Mouse (Mus musculus): ENCODE measurements at regions not wholly inside any gene's neighbourhood (a gene's known extent, or its start where the extent isn't known, plus 50 kb on each side); places are given as distances from the start of the nearest gene placed in this dataset.

DNA sequence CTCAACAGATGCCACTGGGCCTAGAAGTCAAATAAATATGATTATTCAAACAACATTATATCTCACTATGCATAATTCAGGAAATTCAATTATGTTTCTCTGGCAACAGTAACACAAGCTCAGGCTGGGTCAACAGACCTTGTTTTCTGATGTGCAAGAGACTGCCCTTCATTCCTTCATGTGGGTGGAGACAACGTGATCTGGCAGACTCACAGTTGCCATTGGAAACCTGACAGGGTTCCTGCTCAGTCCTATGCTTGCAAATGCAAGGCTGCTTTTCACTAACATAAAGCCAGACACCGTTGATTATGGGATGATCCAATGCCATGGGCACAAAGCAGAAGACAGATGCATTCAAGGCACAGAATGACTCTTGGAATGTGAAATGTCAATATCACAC, 361.5 kb upstream of the Npvf start:
- DNase-seq: no peak

DNA sequence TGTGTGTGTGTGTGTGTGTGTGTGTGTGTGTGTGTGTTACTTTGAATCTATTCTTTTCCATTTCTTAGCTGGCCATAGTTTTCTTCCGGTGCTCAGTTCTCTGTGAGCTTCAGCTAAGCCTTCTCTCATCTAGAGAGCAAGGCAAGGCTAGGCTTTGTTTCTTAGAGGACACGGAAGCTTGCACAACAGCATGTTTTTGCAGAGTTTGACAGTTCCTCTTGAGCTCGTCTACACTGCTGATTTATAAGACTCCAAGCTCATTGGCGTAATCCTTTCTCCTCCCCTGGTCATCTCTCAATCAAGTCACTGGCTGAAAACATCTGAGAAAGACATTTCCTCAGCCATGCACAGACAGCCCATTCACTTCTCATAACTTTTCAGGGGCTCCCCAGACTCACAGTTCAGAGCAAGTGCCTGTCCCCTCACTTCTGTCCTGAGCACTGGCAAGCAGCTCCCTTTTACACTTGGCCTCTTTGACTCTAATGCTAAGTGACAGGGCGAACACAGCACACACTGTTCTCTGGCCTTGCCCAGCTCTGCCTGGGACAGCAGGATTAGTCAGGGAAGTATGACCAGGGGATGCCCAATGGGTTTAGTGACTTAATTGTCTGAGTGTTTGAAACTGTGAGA, 362.3 kb upstream of the Npvf start:
- no peak for DNase-seq

DNA sequence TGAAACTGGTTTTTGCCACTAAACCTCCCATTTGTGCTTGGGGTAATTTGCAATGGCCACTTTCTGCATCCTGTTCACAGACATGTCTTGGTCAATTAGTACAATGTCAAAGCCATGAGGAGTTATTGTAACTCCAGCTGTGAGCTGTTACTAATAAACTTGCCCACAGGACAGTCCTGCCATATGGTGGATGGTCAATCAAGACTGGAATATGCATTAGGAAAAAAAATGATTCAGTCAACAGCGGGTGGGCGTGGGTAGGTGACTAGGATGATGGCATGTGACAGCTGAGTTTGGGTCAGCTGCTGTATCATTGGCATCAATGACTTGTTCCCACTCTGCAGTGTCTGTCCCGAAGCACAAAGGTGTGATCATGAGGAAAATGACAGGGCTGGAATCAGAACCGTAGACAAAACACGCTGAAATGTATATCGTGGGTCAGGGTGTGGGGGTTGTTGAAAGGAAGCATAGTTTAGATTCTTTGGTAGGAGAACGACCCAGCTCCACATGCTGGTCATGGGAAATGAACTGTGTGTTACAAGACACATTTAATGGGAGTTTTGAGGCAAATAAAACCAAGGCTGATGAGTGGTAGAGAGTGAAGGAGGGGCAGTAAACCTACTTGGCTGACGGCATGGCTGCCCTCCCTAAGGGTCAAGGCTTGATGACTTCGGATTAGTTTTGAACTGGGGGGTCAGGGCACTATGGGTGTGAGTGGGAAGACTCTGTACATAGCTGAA, 363.2 kb upstream of the Npvf start:
- DNase-seq: no peak

DNA sequence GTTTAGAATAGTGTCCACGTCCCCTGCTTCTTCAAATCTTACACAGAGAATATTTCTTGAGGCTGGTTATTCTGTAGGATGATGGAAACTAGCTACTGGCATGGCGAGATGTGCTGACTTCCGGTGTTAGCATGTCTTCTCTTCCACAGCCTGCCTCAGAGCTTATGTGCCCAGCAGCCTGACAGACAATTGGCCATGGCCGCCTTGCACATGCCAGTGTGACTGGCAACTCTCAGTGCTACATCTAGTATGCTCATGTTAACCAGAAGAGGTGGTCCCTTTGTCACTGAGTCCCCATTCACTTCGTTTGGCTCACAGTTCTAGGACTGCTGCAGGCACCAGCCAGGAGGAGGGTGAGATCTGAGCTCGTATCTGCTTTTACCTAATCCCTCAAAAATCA, 367.0 kb upstream of the Npvf start:
- no peak for DNase-seq

DNA sequence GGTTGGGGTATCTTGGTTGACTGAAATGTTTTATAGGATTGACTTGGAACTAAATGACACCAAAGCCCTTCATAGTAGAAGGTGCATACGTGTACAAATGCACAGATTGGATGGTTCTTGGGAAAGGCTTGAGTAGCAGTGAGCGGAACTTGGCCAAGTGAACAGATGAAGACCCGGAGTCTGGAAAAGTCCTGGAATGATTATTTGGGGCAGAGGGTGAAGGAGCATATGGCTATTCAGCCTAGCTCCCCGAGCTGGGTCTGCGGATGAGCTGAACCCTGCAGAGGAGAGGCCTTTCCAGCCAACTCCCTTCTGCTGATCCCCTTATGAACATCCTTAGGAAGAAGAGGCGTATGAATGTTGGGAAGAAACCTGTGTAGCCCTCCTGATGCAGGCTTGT, 369.1 kb upstream of the Npvf start:
- DNase-seq: no peak

DNA sequence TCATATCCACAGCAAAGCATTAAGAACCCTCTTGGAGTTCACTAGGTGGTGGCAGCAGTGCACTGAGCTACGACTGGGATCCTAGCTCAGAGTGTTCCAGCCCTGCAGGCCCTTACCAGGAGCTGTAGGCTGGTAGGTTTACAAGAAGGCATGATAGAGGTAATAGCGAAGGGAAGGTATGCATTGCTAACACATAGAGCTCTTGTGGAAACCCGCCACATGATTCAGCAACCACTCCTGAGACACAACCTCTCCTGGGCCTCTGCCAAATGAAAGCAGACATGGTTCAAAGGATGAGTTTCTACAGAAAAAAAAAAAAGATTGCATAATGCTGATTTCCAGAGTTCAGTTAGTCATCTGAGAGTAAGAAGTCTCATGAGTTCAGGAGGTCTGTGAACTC, 370.5 kb upstream of the Npvf start:
- DNase-seq: no peak

DNA sequence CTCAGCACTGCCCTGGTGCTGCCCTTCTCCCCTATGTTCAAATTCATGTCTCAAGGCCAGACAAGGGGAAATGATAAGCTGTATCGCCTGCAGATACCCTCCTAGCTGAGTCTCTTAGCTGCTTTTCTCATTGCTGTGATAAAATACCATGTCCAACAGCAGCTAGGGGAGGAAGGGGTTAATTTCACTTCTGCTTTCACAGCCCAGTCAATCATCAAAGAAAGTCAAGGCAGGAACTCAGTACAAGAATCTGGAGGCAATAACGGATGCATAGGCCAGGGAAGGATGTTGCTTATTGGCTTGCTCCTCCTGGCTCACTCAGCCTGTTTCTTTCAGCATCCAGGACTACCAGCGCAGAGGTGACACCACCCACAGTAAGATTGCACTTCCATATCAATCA, 371.2 kb upstream of the Npvf start:
- no peak for DNase-seq

DNA sequence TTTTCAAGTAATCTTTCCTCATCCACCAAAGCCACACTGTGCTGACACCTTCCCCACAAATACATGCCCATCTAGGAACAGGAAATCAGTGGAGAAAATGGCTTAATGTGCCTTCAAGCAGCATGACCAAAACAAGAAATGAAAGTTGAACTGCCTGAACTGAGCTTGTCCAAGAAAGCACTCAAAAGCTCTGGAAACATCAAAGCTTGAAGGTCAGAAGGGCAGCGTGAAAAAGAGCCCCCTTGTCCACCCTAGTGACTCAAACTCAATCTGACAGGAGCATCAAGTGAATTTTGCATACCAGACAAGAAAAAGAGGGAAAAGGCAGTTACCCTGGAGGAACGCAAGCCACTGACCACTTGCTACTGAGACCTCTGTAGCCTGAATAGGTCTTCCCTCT, 373.1 kb upstream of the Npvf start:
- DNase-seq: no peak

DNA sequence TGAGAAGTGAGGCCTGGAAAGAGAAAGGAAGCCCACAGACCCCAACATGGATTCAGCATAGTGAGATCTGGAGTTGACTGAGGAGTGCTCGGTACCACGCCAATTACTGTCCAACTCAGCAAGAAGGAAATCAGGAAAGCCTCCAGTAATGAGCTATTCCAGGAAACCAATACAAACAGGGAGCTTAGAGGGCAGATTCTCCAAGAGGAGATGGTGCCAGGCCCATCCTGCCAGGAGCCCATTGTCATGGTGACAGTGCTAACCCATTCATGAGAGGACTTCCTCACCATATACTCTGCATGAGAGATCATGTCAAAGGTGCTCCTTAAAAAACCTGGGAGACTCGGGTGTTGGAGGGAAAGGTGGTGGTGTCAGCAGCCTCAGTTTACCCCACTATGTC, 375.3 kb upstream of the Npvf start:
- no peak for DNase-seq

DNA sequence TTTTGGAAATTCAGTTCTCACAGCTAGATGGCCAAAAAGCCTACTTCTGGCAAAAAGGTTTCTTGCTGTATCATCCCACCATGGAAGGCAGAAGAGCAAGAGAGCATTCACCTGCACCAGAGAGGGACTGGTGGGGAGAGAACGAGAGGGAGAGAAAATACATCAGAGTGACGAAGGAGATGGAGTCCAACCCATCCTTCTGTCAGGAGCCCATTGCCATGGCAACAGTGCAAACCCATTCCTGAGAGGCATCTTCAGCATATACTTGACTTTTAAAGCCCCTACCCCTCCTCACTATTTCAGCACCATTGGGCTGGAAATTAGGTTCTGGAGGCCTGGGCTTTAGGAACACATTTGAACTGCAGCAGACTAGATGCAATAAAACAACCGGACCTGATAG, 375.7 kb upstream of the Npvf start:
- DNase-seq: no peak

DNA sequence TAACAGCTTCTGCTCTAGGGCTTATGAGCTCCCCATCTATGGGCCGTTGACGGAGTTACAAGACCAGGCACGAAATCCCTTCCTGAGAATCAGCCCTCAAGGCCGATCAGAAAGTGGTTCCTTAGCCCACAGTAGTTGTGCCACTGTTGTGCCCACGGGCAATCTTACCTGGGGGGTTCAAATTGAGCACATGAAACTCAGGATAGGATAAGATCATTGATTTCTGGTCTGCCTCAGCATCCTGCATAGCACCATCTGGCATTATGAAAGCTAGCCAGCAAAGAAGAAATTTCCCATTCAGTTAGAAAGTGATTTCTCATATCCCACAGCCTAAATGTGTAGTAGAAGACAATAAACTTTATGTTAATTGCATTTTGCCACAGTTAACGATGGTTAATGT, 379.6 kb upstream of the Npvf start:
- no peak for DNase-seq

DNA sequence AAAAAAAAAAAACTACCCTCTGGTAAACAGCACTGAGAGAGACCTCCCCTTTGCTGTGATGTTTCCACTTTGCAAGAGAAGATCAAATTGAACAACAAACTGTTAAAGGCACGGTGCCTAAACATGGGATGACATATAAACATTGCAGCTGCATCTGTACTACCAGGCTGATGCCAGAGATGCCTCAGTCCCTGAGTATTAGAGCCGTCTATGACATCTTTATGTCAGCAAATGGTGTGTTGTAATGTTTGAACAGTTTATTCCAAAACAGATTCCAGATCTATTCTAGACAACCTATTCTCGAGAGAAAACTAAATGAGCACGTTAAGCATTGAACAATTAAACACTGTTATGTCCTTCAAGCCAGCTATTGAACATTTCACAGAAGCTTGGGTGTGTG, 381.8 kb upstream of the Npvf start:
- DNase-seq: no peak

DNA sequence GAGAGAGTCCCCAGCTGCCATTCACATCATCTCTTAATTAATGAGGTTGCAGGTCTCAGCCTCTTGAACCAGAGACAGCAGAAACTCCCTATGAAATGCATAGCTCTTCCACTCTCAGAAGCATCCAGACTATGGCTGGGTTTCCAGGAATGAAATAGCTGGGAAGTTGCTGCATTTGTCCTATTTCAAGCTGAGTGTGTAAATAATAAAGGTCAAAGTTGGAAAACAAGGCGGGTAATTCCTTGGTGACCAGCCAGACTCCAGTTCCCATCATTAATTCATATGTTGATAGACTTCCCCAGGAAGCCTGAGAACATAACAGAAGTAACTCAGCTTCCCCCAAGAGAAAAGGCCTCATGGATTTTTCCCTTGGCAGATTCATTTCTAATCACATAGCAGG, 382.3 kb upstream of the Npvf start:
- DNase-seq: no peak

DNA sequence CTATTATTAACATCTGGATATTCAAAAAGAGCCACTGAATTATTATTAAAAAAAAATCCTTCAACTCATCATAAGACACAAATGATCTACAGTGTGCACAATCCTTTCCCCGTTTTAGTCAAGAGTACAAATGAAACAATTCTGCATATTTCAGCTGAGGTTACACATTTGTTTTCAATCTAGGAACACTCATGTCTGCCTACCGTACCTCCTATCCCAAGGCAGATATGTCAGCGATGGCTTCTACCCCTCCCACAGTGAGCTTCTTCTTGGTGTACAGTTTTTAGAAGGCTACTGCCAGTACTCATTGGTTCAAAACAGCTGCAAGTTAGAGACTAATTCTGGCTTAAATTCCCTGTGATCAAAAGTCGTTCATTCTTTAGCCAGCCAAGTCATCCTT, 382.7 kb upstream of the Npvf start:
- no peak for DNase-seq

DNA sequence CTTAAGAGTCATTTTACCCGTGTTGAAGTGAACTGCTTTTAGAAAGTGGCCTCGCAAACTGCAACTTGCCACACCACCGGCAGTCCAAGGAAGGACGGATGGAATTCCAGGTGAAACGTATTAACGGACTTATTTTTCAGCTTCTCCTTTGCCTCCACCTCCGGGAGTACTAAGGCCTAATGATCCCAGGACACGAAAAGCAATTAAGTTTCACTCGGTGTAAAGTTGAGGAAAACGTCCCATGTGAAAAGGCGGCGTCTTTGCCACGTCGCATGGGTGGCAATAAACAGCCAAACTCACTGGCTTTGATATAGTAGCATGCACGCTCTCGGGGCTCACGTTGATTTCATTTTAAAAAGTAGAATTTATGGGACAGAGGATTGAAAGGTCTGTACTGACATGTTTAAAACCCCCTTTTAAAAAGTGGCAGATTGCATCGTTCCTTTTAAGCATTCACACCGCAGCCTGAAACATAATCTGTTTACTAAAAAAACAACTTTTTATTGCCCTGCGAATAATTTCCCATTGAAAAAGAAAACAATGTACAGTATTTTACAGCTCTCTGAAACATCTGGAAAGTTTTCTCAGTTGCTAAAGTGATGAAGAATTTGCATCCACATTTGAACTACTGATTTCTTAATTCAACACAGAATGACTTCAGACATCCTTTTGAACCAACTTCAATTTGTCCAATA, 385.4 kb upstream of the Npvf start:
- DNase-seq: no peak

DNA sequence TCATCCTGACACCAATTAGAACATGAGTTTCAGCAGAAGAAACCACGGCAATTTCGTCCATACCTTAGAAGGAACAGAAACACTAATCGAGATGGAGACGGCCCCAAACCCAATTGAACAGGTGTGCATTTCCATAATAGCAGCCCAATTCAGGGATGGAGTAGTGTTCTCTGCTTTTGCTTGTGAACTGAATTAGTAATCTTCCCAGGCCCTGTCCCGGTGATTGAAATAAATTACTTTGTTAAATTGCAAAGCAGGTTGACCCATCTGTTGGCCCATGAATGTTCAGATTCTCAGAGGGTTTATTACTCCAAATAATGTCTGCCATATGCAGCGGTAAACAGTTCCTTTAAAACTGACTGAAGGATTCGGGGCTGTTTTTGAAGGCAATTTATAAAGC, 388.5 kb upstream of the Nfe2l3 start:
- DNase-seq: no peak

DNA sequence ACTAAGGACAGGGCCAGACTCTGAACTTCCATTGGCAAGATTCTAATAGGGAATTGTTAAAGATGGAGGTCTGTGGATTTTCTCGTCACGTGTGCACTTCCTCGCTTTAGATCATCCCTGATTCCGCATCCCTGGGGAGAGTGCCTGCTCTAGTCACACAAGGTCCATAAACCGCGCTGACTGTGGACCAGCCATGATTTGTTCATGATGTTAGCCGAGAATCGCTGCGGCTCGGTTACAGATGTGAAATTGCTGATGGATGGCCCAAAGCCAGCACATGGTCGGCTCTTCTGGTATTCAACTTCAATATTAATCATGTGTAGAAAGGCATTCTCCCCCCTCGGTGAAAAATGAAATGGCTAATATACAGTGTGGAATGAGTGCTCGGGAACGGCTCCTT, 387.6 kb upstream of the Nfe2l3 start:
- DNase-seq: no peak

DNA sequence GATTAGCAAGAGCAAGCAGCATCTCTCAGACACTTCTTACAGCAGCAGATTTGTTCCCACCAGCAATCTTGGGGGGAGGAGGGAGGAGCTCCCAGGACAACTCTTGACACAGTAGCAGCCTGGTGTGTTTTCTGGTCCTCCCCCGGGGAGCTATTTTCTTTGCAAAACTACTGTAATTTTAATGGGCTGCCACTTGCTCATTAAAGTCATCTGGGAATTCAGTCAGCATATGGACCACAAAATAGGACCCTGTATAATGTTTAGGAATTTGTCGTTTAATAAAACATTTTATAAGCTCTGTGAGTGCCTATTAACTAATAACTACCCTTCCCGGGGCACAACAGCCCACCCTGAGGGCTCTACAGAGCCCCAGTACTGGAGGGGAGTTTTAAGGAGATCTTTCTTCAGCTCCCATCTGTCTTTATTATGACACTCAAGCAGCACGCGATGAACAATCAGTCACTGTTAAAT, 380.0 kb upstream of the Nfe2l3 start:
- DNase-seq: no peak

DNA sequence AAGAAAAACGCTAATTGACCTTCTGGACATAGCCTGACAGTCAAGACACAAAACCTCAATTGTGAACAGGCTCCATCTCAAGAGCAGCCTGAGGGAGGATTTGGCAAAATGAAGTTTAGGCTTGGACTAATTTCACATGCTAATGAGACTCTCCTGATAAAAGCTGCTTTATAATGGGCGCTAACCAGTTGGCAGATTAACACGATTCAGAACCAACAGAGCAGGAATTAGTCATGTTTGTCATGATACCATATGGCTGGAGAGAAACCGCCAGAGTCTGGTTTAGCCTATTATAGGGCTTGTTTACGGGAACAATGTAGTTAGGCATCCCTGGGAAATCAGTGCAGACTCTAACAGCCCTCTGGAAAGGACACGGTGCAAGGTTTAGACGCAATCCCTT, 375.2 kb upstream of the Nfe2l3 start:
- DNase-seq: no peak

DNA sequence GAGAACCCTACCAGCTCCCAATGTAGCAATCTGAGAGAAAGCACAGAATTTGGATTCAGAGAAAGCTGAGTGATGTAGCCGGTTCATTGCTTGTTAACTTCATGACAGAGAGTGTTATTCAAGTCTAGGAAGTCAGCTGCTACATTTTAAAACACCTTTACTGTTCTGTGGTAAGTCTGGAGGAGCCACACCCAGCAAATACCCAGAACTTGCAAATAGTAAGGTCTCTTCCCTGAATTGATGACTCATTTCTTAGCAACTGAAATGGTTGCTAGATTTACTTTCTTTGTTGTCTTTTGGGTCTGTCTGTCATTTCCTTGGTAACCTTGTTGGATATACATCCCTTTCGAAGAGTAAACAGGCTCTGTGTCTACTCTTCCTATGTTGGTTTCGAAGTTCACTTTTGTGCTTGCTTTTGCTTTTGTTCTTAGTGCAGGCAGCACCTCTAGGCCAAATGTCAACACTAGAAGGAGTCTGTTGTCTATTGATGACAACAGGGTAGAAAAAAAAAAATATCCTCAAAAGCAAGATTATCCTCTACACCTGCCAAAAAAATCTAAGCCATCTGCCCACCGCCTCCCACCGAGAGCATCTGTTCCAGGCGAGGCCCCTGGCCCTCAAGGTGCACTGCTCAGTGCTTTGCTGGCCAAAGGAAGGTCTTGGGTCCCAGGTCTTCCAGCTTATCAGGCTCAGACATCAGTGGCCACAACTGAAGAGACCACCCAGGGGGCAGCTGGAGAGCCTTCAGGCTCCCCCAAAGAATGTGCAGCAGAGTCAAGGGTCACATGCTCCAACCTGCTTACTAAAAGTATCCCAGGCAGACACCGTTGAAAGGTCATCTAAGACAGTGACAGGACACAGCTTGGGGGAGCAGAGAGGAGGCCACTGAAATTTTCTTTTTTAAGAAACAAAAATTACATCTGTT, 372.3 kb upstream of the Nfe2l3 start:
- DNase-seq: no peak

DNA sequence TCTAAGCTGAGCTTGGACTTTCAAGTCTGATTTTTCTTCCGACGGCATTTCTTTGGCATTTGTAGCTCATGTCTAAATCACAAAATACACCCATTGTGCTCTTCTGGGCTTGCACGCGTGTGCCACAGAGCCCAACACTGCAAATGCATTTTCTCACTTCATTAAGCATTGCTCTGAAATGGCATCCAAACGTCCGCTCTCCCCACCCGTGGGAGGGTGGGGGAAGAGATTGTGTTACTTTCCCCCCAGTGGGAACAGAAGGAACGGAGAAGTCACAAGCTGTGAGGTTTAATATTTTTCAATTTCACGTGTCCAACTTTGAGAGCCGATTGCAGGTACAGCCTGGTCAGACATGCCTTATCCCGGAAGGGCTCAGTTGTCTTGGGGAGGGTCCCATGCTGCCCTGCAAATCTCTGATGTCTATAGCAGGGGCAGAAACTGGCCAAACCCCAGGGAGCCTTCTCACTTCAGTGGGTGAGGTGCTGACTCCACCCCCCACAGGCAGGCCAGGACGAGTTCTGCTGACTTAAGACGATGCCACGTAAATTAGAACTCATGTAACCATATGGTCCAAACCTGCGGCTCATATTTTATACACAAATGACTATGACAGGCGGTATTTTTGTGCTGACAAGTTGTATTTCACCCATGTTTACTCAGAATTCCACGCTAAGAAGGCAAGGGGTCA, 371.5 kb upstream of the Nfe2l3 start:
- DNase-seq: no peak

DNA sequence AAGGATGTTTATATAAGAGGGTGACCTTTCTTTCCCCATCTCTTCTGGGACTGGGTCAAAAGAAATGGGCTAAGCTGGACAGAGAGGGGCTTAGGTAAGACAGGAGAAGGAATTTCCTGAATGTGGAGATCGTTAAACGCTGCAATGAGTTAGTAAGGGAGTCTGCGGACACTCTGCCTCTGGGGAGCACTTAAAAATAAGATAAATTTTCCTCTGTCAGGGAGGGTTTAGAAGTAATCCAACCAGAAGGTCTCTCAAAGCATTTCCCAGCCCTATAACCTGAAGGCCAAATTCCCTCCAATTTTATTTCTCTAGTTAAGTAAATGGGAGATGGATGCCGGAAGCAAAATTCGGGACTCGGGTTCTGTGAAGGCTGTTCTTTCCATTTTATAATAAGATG, 367.3 kb upstream of the Nfe2l3 start:
- DNase-seq: no peak

DNA sequence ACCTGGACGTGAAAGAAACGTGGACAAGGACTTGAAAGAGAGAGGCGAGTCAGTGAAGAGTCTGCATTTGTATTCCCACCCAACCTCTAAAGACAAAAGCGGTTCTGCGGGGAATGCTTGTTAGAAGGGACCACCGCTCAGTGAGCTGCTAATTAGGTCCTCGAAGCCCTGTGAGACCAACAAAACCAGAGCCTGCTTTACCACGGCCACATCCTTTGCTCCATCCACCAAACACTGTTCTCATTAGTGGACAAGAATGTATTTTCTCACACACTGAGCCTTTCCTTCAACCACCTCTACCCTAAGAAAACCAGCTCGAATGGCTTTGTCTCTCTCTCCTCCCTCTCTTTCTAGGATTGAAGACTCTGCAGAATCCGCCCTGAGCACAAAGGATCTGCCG, 365.1 kb upstream of the Nfe2l3 start:
- DNase-seq: no peak

Data from thymus, postnatal 4 days (tissue).